Mouse (Mus musculus) midbrain, embryonic 10.5 days (tissue): ENCODE results near the gene Jph2. TPM values are rescaled to one million over a fixed set of nuclear protein-coding genes. Genes with fewer than 3 reads are reported as not detected.

Experiments used
- DNase-seq: peaks from one replicate; pipeline ENCODE4 v3.0.0-alpha.2; 2017; ENCODE audit warnings: low spot score
- H3K27ac ChIP-seq: fragments of 300-500 bp; sonication (generic); replicated peaks from 2 replicates; pipeline ENCODE4 v1.5.1; 2016; ENCODE audit warnings: mild to moderate bottlenecking
- H3K27me3 ChIP-seq: fragments of 300-500 bp; sonication (generic); 2 replicates; pipeline ENCODE4 v1.6.1; 2016; ENCODE audit warnings: low read depth, mild to moderate bottlenecking; ENCODE audit not compliant: poor library complexity, severe bottlenecking
- H3K36me3 ChIP-seq: fragments of 300-500 bp; sonication (generic); 2 replicates; pipeline ENCODE4 v1.6.1; 2016; ENCODE audit warnings: mild to moderate bottlenecking, moderate library complexity
- H3K4me1 ChIP-seq: fragments of 300-500 bp; sonication (generic); 2 replicates; pipeline ENCODE4 v1.6.1; 2016
- H3K4me3 ChIP-seq: fragments of 300-500 bp; sonication (generic); 2 replicates; pipeline ENCODE4 v1.5.1; 2016; ENCODE audit warnings: mild to moderate bottlenecking, moderate library complexity
- H3K9me3 ChIP-seq: fragments of 300-500 bp; sonication (generic); replicated peaks from 2 replicates; pipeline ENCODE4 v1.6.1; 2016; ENCODE audit warnings: mild to moderate bottlenecking
- WGBS: fragments of 180-500 bp; shearing (Covaris S2); methylation state at CpG from one replicate; pipeline ENCODE4 v1.1.7; 2016; 5-methylcytosine and 5-hydroxymethylcytosine counted together
- polyA plus RNA-seq: library from polyadenylated mRNA; unstranded; fragments of >200 nt; fragmentation: Nextera tagmentation; extraction: Ambion mirVana; gene quantifications from 2 replicates; pipeline ENCODE4 v1.2.1, GENCODE M21; 2016

The Jph2 gene
- 0.32 and 0.59 TPM in 2 replicates for polyA plus RNA-seq

GRCm38 (mm10) chr2:163397905-163398304, at the start of gene Jph2:
Gene Jph2, minus strand, starts transcription at chr2:163397993.
- peak; percentile 57 for DNase-seq
- Histone ChIP-seq H3K4me3 (peak within 1 kb of the TSS; percentile 40), H3K27me3 (no peaks in the 10 kb centered on the region), H3K36me3 (no peaks in the 10 kb centered on the region), H3K27ac (peak within 1 kb of the TSS; percentile 70), H3K9me3 (no peaks in the 10 kb centered on the region), H3K4me1 (peaks cover 19% of the 10 kb centered on the region)
- 6% methylated on average over 10 of the region's 10 CpGs for WGBS

GRCm38 (mm10) chr2:163447375-163447774, 49.6 kb upstream of the Jph2 start:
- Histone ChIP-seq H3K36me3 (peaks cover 33% of the 10 kb centered on the region; the same call in 1 of the 2 replicates), H3K9me3 (no peaks in the 10 kb centered on the region), H3K27me3 (no peaks in the 10 kb centered on the region), H3K4me3 (no peak overlapping the region), H3K4me1 (peaks cover 10% of the 10 kb centered on the region; the same call in 1 of the 2 replicates), H3K27ac (no peak overlapping the region)
- WGBS = 86% methylated on average over 12 of the region's 12 CpGs
- no peak for DNase-seq

GRCm38 (mm10) chr2:163444017-163444416, 46.2 kb upstream of the Jph2 start:
- Histone ChIP-seq H3K27ac (no peak overlapping the region), H3K27me3 (peaks cover 3% of the 10 kb centered on the region; the same call in 1 of the 2 replicates), H3K4me1 (peaks cover 20% of the 10 kb centered on the region), H3K4me3 (no peak overlapping the region), H3K9me3 (no peaks in the 10 kb centered on the region), H3K36me3 (peaks cover 11% of the 10 kb centered on the region; the same call in 1 of the 2 replicates)
- no peak for DNase-seq
- 77% methylated on average over 7 of the region's 7 CpGs for WGBS

GRCm38 (mm10) chr2:163443543-163443942, 45.8 kb upstream of the Jph2 start:
- Histone ChIP-seq H3K36me3 (peaks cover 11% of the 10 kb centered on the region; the same call in 1 of the 2 replicates), H3K27ac (no peak overlapping the region), H3K4me1 (peaks cover 25% of the 10 kb centered on the region), H3K9me3 (no peaks in the 10 kb centered on the region), H3K4me3 (no peak overlapping the region), H3K27me3 (peaks cover 7% of the 10 kb centered on the region)
- DNase-seq = no peak
- WGBS = 71% methylated on average over 6 of the region's 6 CpGs

- 59% methylated on average over 1 of the region's 1 CpGs for WGBS
- Histone ChIP-seq H3K27me3 (peaks cover 23% of the 10 kb centered on the region), H3K27ac (no peak overlapping the region), H3K4me3 (peak overlapping the region; percentile 82), H3K4me1 (peaks cover 31% of the 10 kb centered on the region), H3K36me3 (no peaks in the 10 kb centered on the region), H3K9me3 (no peaks in the 10 kb centered on the region)
- DNase-seq = no peak
These were observed 41.7 kb upstream of the Jph2 start for GRCm38 (mm10) chr2:163439488-163439887.

- peak overlapping the region; percentile 82 for H3K4me3 ChIP-seq
- peak overlapping the region; percentile 86 for H3K27ac ChIP-seq
- WGBS = 2% methylated on average over 30 of the region's 30 CpGs
- peaks cover 34% of the 10 kb centered on the region for H3K4me1 ChIP-seq
- peak; percentile 53 for DNase-seq
- no peaks in the 10 kb centered on the region for H3K9me3 ChIP-seq
- H3K36me3 ChIP-seq = no peaks in the 10 kb centered on the region
- peaks cover 23% of the 10 kb centered on the region for H3K27me3 ChIP-seq
These were observed 41.0 kb upstream of the Jph2 start for GRCm38 (mm10) chr2:163438619-163439451.

- DNase-seq = peak; percentile 55
- H3K4me3 ChIP-seq = peak within 1 kb of the TSS; percentile 82
- peak within 1 kb of the TSS; percentile 86 for H3K27ac ChIP-seq
- H3K36me3 ChIP-seq = no peaks in the 10 kb centered on the region
- peaks cover 33% of the 10 kb centered on the region for H3K4me1 ChIP-seq
- H3K27me3 ChIP-seq = peaks cover 23% of the 10 kb centered on the region
- under 1% methylated on average over 18 of the region's 18 CpGs for WGBS
- H3K9me3 ChIP-seq = no peaks in the 10 kb centered on the region
These were observed 40.4 kb upstream of the Jph2 start, which contains the start of gene Gdap1l1 for GRCm38 (mm10) chr2:163438246-163438618. Gene Gdap1l1, plus strand, starts transcription at chr2:163438476.

- Histone ChIP-seq H3K4me3 (peak overlapping the region; percentile 82), H3K27ac (peak overlapping the region; percentile 86), H3K36me3 (no peaks in the 10 kb centered on the region), H3K27me3 (peaks cover 23% of the 10 kb centered on the region), H3K4me1 (peaks cover 33% of the 10 kb centered on the region), H3K9me3 (no peaks in the 10 kb centered on the region)
- WGBS = 41% methylated on average over 4 of the region's 4 CpGs
- no peak for DNase-seq
These were observed 40.0 kb upstream of the Jph2 start for GRCm38 (mm10) chr2:163437800-163438199.

- peaks cover 20% of the 10 kb centered on the region for H3K27me3 ChIP-seq
- peaks cover 22% of the 10 kb centered on the region for H3K4me1 ChIP-seq
- 22% methylated on average over 4 of the region's 4 CpGs for WGBS
- no peak overlapping the region; the same call in 1 of the 2 replicates for H3K27ac ChIP-seq
- no peaks in the 10 kb centered on the region for H3K36me3 ChIP-seq
- no peak overlapping the region for H3K4me3 ChIP-seq
- no peaks in the 10 kb centered on the region for H3K9me3 ChIP-seq
- no peak for DNase-seq
These were observed 36.2 kb upstream of the Jph2 start for GRCm38 (mm10) chr2:163433971-163434370.

GRCm38 (mm10) chr2:163431289-163431688, 33.5 kb upstream of the Jph2 start:
- 91% methylated on average over 9 of the region's 9 CpGs for WGBS
- Histone ChIP-seq H3K9me3 (no peaks in the 10 kb centered on the region), H3K36me3 (no peaks in the 10 kb centered on the region), H3K27ac (no peak overlapping the region), H3K4me3 (no peak overlapping the region), H3K4me1 (peaks cover 7% of the 10 kb centered on the region), H3K27me3 (no peaks in the 10 kb centered on the region)
- DNase-seq = no peak

- no peak overlapping the region for H3K27ac ChIP-seq
- H3K9me3 ChIP-seq = no peaks in the 10 kb centered on the region
- peaks cover under 1% of the 10 kb centered on the region; the same call in 1 of the 2 replicates for H3K4me1 ChIP-seq
- H3K36me3 ChIP-seq = peaks cover 3% of the 10 kb centered on the region; the same call in 1 of the 2 replicates
- no peaks in the 10 kb centered on the region for H3K27me3 ChIP-seq
- H3K4me3 ChIP-seq = no peak overlapping the region
- DNase-seq = no peak
- WGBS = 49% methylated on average over 4 of the region's 4 CpGs
These were observed 30.7 kb upstream of the Jph2 start for GRCm38 (mm10) chr2:163428346-163429011.

- H3K27me3 ChIP-seq = no peaks in the 10 kb centered on the region
- H3K36me3 ChIP-seq = peaks cover 12% of the 10 kb centered on the region
- H3K9me3 ChIP-seq = no peaks in the 10 kb centered on the region
- no peak within 1 kb of the TSS for H3K27ac ChIP-seq
- peaks cover 13% of the 10 kb centered on the region for H3K4me1 ChIP-seq
- DNase-seq = no peak
- no peak within 1 kb of the TSS for H3K4me3 ChIP-seq
- 88% methylated on average over 6 of the region's 6 CpGs for WGBS
These were observed 26.8 kb upstream of the Jph2 start, which contains the start of gene Oser1 for GRCm38 (mm10) chr2:163424597-163424996. Gene Oser1, minus strand, starts transcription at chr2:163424697.
